Mouse (Mus musculus): ENCODE measurements at regions not wholly inside any gene's neighbourhood (a gene's known extent, or its start where the extent isn't known, plus 50 kb on each side); places are given as distances from the start of the nearest gene placed in this dataset.

- TF ChIP-seq CTCF (IDR thresholded peaks at IDR 0.05; ENCODE audit: insufficient read depth, low read length) (no peak), POLR2A (IDR thresholded peaks at IDR 0.05; ENCODE audit: borderline replicate concordance, extremely low read depth, low read depth, low read length) (no peak)
Observed at GRCm38 (mm10) chr12:70679701-70680425, 145.5 kb upstream of the Frmd6 start.
